In genomic region chr12:18795776-18796175, GRCm38 (mm10) we compare ENCODE assay signal across 4 mouse cellular contexts.
DNase-seq lines count a peak whose midpoint lies in the region.

No protein-coding gene starts in this region.

- DNase-seq in 3T3-L1 (ENCODE audit: low read depth, low spot score) = peak; percentile 12
- DNase-seq in ES-CJ7 (ENCODE audit: low read depth, low spot score) = peak; percentile 40
- peak; percentile 87 for DNase-seq in R1 (ENCODE audit: low read depth, low spot score)
- peak; percentile 5 for DNase-seq in adipocyte (ENCODE audit: low spot score)

Comparison
In these comparisons a context has a peak if more than half of its experiments do, and no peak if none do; other contexts are left out.
1. Peak in every context shown above with its lines: DNase-seq.
2. DNase-seq: peak in every context shown above with its lines; median percentile 87 in R1; 40 in ES-CJ7; 12 in 3T3-L1; 5 in adipocyte.